Mouse (Mus musculus): ENCODE measurements around the gene Atp6v1g3. TPM values are rescaled to one million over a fixed set of nuclear protein-coding genes. Genes with fewer than 3 reads are reported as not detected.

Gene Atp6v1g3
- polyA plus RNA-seq, 1 experiment from 2014 or later: not detected

DNA sequence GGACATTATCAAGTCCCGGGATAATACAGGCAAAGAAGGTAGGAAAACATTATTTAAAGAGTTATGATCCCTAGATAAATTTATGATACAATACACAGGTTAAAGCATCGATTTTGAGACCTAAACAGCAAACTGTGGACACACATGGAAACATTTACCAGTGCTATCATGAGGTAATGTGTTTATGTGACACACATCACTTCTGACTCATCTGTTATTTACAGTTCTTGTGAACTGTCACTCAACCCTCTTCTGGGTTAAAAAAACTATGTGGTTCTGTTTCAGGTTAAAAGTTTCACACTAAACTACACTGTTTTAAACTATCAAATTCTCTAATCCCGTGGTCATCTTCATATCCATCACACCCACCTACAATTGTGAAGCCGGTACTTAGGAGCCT lies 14.8 kb upstream of the Atp6v1g3 start:
- Histone ChIP-seq H3K4me3 (no peak overlapping the region), H3K36me3 (replicated peaks) (no peaks in the 10 kb centered on the region), H3K27ac (no peak overlapping the region), H3K9me3 (no peaks in the 10 kb centered on the region), H3K27me3 (ENCODE audit: poor library complexity, severe bottlenecking) (no peaks in the 10 kb centered on the region), H3K4me1 (no peaks in the 10 kb centered on the region)
- DNase-seq (ENCODE audit: extremely low spot score, low spot score): no peak
- 86% methylated on average over 4 of the region's 4 CpGs for WGBS

DNA sequence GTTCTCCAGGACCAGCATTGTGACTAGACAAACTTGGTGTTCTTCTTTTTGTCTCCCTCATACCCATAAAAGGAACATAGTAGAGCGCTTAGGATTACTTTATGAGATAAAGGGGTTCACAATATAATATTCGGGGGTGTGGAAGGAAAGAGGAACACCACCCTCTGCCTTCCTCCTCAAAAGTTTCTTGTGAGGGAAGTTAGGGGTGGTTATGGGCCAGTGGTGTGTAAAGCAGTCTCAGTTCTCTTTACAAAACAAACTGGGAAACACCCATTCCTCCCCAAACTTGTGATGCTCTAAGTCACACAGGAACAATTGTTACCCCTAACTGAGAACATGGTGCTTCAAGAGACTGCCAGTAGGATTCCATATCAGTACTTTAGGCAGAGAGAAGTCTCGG lies 12.0 kb upstream of the Atp6v1g3 start:
- 87% methylated on average over 3 of the region's 3 CpGs for WGBS
- Histone ChIP-seq H3K4me3 (no peak overlapping the region), H3K4me1 (no peaks in the 10 kb centered on the region), H3K36me3 (replicated peaks) (no peaks in the 10 kb centered on the region), H3K27me3 (ENCODE audit: poor library complexity, severe bottlenecking) (no peaks in the 10 kb centered on the region), H3K9me3 (no peaks in the 10 kb centered on the region), H3K27ac (no peak overlapping the region)
- DNase-seq (ENCODE audit: extremely low spot score, low spot score): no peak

DNA sequence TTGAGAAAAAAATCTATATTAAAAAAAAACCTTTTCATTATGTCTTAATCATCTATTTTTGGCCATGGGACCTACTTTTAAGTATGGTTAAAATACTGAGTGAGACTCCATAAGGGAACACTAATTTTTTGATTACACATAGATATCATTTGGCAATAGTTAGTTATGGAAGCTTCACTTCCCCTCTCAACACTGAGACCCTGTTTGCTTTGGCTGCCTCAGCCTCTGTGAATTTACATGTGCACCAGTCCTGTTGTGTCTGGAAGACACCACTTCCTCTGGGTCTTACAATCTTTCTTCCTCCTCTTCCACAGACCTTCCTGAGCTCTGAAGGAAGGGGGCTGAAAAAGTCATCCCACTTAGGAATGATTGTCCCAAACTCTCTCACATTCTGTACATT lies 11.1 kb upstream of the Atp6v1g3 start:
- Histone ChIP-seq H3K27me3 (ENCODE audit: poor library complexity, severe bottlenecking) (no peaks in the 10 kb centered on the region), H3K9me3 (no peaks in the 10 kb centered on the region)
- DNase-seq (ENCODE audit: extremely low spot score, low spot score): no peak

DNA sequence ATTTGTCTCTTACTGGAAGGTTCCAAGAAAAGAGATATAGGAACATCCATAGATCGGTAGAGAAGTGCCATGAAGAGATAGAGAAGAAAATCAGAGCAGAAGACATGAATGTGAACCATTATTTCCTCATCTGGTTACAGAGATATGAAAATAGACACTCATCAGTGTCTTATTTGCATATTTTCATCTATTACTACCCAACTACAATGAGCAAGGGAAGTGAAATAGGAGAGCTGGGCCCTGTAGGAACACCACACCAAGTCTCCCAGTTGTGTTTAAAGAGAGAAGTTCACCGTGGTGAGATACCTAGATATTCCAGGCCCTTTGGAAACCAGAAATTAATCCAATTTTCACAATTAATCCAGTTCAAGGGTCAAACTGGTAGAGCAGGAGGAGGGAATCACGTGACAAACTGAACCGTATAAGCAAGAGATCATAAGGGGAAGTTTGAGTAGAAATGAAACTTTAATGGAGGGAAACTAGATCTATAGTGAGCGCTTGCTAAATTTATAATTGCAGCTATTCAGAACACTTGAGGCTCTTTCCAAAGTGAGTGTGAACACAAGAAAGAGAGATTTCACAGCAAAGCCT lies 6.0 kb upstream of the Atp6v1g3 start:
- H3K36me3 ChIP-seq (replicated peaks): no peaks in the 10 kb centered on the region
- DNase-seq (ENCODE audit: extremely low spot score, low spot score): no peak
- WGBS: 80% methylated on average over 5 of the region's 5 CpGs
- H3K4me1 ChIP-seq: no peaks in the 10 kb centered on the region
- no peaks in the 10 kb centered on the region for H3K9me3 ChIP-seq
- H3K27me3 ChIP-seq (ENCODE audit: poor library complexity, severe bottlenecking): no peaks in the 10 kb centered on the region
- no peak overlapping the region for H3K27ac ChIP-seq
- no peak overlapping the region for H3K4me3 ChIP-seq

More for the DNA sequence above, 11.1 kb upstream of the Atp6v1g3 start:
- H3K4me3 ChIP-seq: no peak overlapping the region
- no peak overlapping the region for H3K27ac ChIP-seq
- no peaks in the 10 kb centered on the region for H3K36me3 ChIP-seq (replicated peaks)
- H3K4me1 ChIP-seq: no peaks in the 10 kb centered on the region

DNA sequence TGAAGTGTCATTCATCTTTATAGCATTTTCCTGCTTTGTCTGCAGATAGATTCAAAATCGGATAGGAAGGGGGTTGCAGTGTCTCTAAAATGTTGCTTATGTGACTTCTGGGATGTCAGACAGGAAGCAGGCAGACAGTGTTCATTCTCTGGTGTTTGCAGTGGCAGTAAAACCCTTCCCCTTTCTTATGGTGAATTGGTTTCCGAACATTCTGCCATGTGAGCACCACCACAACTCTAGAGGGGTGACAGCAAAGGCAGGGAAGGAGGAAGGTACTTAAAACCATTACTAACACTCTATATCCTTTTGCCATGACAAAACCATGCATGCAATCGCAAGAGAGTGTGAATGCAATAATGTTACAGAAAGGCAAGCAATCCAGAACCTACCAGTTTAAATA lies 1.4 kb downstream of the Atp6v1g3 start:
- DNase-seq (ENCODE audit: extremely low spot score, low spot score): no peak
- H3K4me1 ChIP-seq: no peaks in the 10 kb centered on the region
- WGBS: 87% methylated on average over 3 of the region's 3 CpGs
- no peaks in the 10 kb centered on the region for H3K9me3 ChIP-seq
- H3K27me3 ChIP-seq (ENCODE audit: poor library complexity, severe bottlenecking): no peaks in the 10 kb centered on the region
- H3K27ac ChIP-seq: no peak overlapping the region
- no peak overlapping the region for H3K4me3 ChIP-seq
- no peaks in the 10 kb centered on the region for H3K36me3 ChIP-seq (replicated peaks)

DNA sequence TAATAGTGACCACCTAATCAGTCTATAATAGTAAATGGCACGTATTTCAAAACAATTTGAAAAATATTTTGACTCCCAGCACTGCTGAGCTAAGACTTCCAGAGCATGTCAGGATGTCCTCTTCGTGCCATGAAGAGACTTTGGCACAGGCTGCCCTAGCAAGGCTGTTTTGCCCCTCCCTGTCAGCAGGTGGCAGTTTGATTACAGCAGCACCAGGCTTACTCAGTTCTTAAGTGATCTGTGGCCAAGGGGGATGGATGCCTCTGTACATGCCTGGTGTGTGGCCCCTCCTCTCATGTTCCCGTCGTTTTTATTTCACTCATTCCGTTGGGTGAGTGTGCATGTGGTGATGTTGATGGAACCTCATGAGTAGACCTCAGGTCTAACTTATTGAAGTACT lies 2.3 kb downstream of the Atp6v1g3 start:
- DNase-seq (ENCODE audit: extremely low spot score, low spot score): no peak
- H3K9me3 ChIP-seq: no peaks in the 10 kb centered on the region
- no peaks in the 10 kb centered on the region for H3K36me3 ChIP-seq (replicated peaks)
- no peaks in the 10 kb centered on the region for H3K27me3 ChIP-seq (ENCODE audit: poor library complexity, severe bottlenecking)
- H3K27ac ChIP-seq: no peak overlapping the region
- 72% methylated on average over 5 of the region's 5 CpGs for WGBS
- H3K4me3 ChIP-seq: no peak overlapping the region
- no peaks in the 10 kb centered on the region for H3K4me1 ChIP-seq

DNA sequence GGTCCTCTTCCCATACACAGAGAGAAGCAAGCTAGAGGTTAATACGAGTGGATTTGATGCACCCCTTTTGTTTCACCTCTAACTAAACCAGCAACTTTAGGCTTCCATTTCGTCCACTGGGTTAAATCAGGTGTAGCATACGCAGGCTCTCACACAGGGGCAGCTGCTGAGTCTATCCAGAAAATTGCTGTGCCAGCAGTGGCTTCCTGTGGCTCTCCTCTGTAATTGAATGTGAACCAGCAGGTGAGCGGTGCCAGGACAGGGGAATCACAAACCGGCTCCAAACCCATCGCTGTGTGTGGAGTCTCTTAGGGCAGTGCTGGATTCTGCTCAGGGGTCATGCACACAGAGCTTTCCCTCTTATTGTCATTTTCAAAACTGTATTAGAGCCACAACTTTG lies 7.6 kb downstream of the Atp6v1g3 start:
- Histone ChIP-seq H3K4me1 (no peaks in the 10 kb centered on the region), H3K27me3 (ENCODE audit: poor library complexity, severe bottlenecking) (no peaks in the 10 kb centered on the region), H3K9me3 (no peaks in the 10 kb centered on the region), H3K4me3 (no peak overlapping the region), H3K27ac (no peak overlapping the region), H3K36me3 (replicated peaks) (no peaks in the 10 kb centered on the region)
- DNase-seq (ENCODE audit: extremely low spot score, low spot score): no peak
- 53% methylated on average over 6 of the region's 6 CpGs for WGBS

DNA sequence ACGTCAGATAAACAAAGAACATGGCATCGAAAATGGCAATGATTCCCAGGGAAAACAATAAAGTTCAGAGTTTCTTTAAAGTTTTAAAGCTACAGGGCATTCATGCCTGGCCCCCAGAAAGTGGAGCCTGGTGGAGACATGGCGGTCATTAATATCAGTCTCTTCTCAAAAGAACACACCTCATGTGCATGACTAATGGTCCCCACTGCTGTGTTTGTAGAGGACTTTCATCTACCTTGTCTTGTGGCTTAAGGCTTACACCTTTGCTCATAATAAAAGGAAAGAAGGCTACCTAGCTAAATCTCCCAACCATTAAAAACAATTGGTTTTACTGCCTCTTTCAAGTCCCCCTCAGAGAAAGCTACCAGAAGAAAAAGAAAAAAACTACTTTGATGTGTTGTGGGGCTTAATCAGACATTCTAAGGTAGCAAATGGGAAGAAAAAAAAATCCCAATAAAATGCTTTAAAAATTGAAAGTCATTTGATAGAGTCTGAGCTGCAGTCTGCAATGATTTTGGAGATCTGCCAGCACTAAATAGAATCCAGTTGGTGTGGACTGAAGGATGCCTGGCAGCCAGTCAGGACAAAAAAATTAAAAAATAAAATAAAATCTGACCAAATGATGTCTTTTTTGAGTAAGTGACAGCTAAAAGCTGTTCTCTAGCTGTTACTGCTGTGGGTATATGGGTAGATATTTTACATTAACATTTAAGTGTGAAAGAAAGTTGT lies 9.0 kb downstream of the Atp6v1g3 start:
- Histone ChIP-seq H3K36me3 (replicated peaks) (no peaks in the 10 kb centered on the region), H3K27me3 (ENCODE audit: poor library complexity, severe bottlenecking) (no peaks in the 10 kb centered on the region), H3K4me1 (no peaks in the 10 kb centered on the region), H3K27ac (no peak overlapping the region), H3K9me3 (no peaks in the 10 kb centered on the region), H3K4me3 (no peak overlapping the region)
- WGBS: 80% methylated on average over 3 of the region's 3 CpGs
- no peak for DNase-seq (ENCODE audit: extremely low spot score, low spot score)

DNA sequence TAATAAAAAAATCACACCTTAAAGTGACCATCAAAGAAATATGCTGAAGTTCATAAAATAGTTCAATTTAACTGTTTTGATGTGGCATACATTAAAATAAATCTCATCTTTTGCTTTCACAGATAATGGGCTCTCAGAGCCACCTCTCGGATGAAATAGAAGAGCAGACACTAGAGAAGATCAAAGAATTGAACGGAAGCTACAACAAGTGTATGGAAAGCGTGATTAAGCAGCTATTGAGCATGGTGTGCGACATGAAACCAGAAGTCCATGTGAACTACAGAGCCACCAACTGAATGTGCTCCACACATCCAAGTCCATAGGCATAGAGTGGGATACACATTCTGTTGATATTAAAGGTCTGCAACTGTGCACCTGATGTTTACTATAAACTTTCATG lies 14.1 kb downstream of the Atp6v1g3 start:
- Histone ChIP-seq H3K4me1 (peaks cover 5% of the 10 kb centered on the region; the same call in 1 of the 2 replicates), H3K4me3 (no peak overlapping the region), H3K9me3 (no peaks in the 10 kb centered on the region), H3K27ac (no peak overlapping the region), H3K27me3 (ENCODE audit: poor library complexity, severe bottlenecking) (no peaks in the 10 kb centered on the region), H3K36me3 (replicated peaks) (no peaks in the 10 kb centered on the region)
- WGBS: 89% methylated on average over 4 of the region's 4 CpGs
- no peak for DNase-seq (ENCODE audit: extremely low spot score, low spot score)

DNA sequence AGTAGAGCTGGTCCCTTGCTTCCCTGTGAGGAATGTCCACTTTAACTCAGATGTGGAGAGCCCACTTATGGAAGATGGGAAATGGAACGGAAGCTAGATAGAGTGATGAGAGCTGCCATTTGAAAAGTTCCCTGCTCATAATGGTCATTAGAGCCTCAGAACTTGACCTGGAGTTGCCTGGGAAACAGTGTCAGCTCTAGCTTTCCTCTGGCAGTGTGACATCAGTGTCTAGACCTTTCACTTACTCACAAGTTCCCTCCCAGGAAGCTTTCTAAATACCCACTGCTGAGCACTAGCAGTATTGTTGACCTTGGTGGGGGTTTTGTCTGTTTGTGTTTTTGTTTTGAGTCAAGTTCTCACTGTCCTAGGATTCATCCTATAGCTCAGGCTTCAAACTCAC lies 15.2 kb downstream of the Atp6v1g3 start:
- no peaks in the 10 kb centered on the region for H3K27me3 ChIP-seq (ENCODE audit: poor library complexity, severe bottlenecking)
- no peak for DNase-seq (ENCODE audit: extremely low spot score, low spot score)
- no peak overlapping the region for H3K27ac ChIP-seq
- no peaks in the 10 kb centered on the region for H3K36me3 ChIP-seq (replicated peaks)
- 87% methylated on average over 1 of the region's 1 CpGs for WGBS
- peaks cover 5% of the 10 kb centered on the region; the same call in 1 of the 2 replicates for H3K4me1 ChIP-seq
- no peaks in the 10 kb centered on the region for H3K9me3 ChIP-seq
- H3K4me3 ChIP-seq: no peak overlapping the region

DNA sequence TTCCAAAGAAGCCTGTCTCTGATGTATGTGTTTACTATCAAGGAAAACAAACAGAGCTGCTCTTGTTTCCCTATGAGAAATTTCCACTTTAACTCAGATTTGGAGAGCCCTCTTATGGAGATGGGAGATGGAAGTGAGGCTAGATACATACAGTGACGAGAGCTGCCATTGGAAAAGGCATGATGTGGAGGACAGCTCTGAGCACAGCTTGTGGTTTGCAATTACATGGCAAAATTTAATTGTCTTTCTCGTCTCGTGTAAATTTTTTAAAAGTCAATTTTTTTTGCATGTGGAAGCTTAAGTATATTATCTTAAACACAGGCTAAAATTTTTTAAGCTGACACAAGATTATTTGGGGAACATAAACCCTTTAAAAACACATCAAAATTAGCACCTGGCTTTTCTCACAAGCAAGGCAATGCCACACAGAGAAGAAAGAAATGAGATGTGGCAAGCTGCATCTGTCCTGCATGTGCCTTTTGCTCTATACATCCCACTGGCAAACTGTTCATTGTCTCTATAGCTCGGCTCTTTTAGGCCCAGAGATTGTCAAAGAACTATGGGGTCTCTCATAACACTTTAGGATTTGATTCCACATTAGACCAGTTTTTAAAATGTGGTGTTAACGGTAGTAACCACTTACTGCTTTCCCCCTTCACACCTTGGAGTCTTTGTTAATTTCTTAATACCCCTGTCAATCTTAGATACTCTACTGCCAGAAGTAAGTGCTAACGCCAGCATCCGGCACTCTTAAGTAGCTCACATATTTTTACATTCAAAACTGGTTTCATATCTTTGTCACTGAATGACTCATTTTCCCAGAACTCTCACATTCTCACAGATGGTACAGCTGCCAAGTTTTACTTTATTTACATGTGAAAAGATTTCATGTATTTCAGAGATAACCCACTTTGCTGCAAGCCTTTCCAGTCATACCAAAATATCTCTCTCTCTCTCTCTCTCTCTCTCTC lies 16.2 kb downstream of the Atp6v1g3 start:
- Histone ChIP-seq H3K27me3 (ENCODE audit: poor library complexity, severe bottlenecking) (no peaks in the 10 kb centered on the region), H3K27ac (no peak overlapping the region), H3K4me1 (peaks cover 5% of the 10 kb centered on the region; the same call in 1 of the 2 replicates), H3K4me3 (no peak overlapping the region), H3K9me3 (no peaks in the 10 kb centered on the region), H3K36me3 (replicated peaks) (no peaks in the 10 kb centered on the region)
- DNase-seq (ENCODE audit: extremely low spot score, low spot score): no peak
- WGBS: 78% methylated on average over 7 of the region's 7 CpGs

DNA sequence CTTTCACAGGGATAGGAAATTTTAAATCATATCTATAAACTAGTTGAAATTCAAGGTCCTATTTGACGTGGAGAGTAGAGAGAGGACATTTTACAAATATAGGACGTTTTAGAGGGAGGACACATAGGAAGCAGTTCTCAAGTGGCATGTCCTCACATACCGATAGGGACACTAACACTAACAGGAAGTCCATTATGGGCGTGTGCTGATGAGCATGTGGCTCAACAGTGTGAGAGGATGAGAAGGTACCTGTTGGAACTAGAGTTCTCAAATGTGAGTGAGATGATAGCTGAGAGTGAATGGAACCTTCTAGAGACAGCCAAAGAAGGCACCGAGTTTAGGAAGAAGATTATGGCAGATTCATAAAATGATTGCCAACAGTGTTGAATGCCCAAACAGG lies 17.9 kb downstream of the Atp6v1g3 start:
- Histone ChIP-seq H3K27ac (no peak overlapping the region), H3K4me3 (no peak overlapping the region), H3K36me3 (replicated peaks) (no peaks in the 10 kb centered on the region), H3K27me3 (ENCODE audit: poor library complexity, severe bottlenecking) (no peaks in the 10 kb centered on the region), H3K4me1 (peaks cover 5% of the 10 kb centered on the region; the same call in 1 of the 2 replicates), H3K9me3 (no peaks in the 10 kb centered on the region)
- no peak for DNase-seq (ENCODE audit: extremely low spot score, low spot score)
- WGBS: 87% methylated on average over 5 of the region's 5 CpGs

DNA sequence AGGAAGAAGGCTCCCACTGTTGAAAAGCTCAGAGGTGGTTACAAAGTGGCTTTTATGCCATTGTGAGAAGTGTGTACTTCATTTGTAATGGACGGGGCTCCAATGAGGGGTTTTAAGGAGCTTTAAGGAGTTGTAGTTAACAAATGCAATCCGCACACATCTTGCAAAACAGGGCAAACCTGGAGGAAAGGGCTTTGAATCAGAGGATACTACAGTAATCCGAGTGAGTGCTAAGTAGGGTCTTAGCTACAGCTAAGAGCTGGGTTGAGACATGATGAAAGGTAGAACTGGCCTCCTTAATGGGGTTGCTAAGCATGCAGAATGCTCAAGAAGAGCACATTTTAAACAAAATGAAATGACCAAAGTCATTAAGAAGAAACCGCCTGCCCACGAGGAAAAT lies 20.9 kb downstream of the Atp6v1g3 start:
- Histone ChIP-seq H3K4me3 (no peak overlapping the region), H3K9me3 (no peaks in the 10 kb centered on the region), H3K27me3 (ENCODE audit: poor library complexity, severe bottlenecking) (no peaks in the 10 kb centered on the region), H3K4me1 (no peaks in the 10 kb centered on the region), H3K36me3 (replicated peaks) (no peaks in the 10 kb centered on the region), H3K27ac (no peak overlapping the region)
- WGBS: 83% methylated on average over 5 of the region's 5 CpGs
- no peak for DNase-seq (ENCODE audit: extremely low spot score, low spot score)
